Mouse (Mus musculus): ENCODE data around the gene Mia.

The Mia gene

GRCm38 (mm10) chr7:27192434-27192833, 11.5 kb upstream of the Mia start:
- in situ Hi-C loops (cut with MboI; ENCODE audit: low pct_unique_long_range_greater_than_20kb in 1 of 2, low sequenced_read_pairs in 2 of 2, unreplicated experiment in 1 of 2), result no loop called here

GRCm38 (mm10) chr7:27189271-27189931, 8.4 kb upstream of the Mia start:
- in situ Hi-C loops (cut with MboI; ENCODE audit: low pct_unique_long_range_greater_than_20kb in 1 of 2, low sequenced_read_pairs in 2 of 2, unreplicated experiment in 1 of 2), result no loop called here

GRCm38 (mm10) chr7:27185986-27186385, 5.0 kb upstream of the Mia start:
- in situ Hi-C loops (cut with MboI; ENCODE audit: low pct_unique_long_range_greater_than_20kb in 1 of 2, low sequenced_read_pairs in 2 of 2, unreplicated experiment in 1 of 2), result no loop called here

- in situ Hi-C loops (cut with MboI; ENCODE audit: low pct_unique_long_range_greater_than_20kb in 1 of 2, low sequenced_read_pairs in 2 of 2, unreplicated experiment in 1 of 2), result no loop called here
These were observed 4.0 kb upstream of the Mia start for GRCm38 (mm10) chr7:27184964-27185363.

GRCm38 (mm10) chr7:27182498-27182897, 1.5 kb upstream of the Mia start:
- in situ Hi-C loops (cut with MboI; ENCODE audit: low pct_unique_long_range_greater_than_20kb in 1 of 2, low sequenced_read_pairs in 2 of 2, unreplicated experiment in 1 of 2), result no loop called here

- in situ Hi-C loops (cut with MboI; ENCODE audit: low pct_unique_long_range_greater_than_20kb in 1 of 2, low sequenced_read_pairs in 2 of 2, unreplicated experiment in 1 of 2), result no loop called here
These were observed 921 bp downstream of the Mia start for GRCm38 (mm10) chr7:27180036-27180435.

GRCm38 (mm10) chr7:27179217-27179918, 1.6 kb downstream of the Mia start:
- in situ Hi-C loops (cut with MboI; ENCODE audit: low pct_unique_long_range_greater_than_20kb in 1 of 2, low sequenced_read_pairs in 2 of 2, unreplicated experiment in 1 of 2), result no loop called here

- in situ Hi-C loops (cut with MboI; ENCODE audit: low pct_unique_long_range_greater_than_20kb in 1 of 2, low sequenced_read_pairs in 2 of 2, unreplicated experiment in 1 of 2), result no loop called here
These were observed 2.4 kb downstream of the Mia start, which contains the start of gene Rab4b for GRCm38 (mm10) chr7:27178324-27179216. Rab4b (minus strand) TSS chr7:27178896.

GRCm38 (mm10) chr7:27177942-27178323, 3.0 kb downstream of the Mia start:
- in situ Hi-C loops (cut with MboI; ENCODE audit: low pct_unique_long_range_greater_than_20kb in 1 of 2, low sequenced_read_pairs in 2 of 2, unreplicated experiment in 1 of 2), result no loop called here

GRCm38 (mm10) chr7:27174896-27175295, 6.1 kb downstream of the Mia start:
- in situ Hi-C loops (cut with MboI; ENCODE audit: low pct_unique_long_range_greater_than_20kb in 1 of 2, low sequenced_read_pairs in 2 of 2, unreplicated experiment in 1 of 2), result no loop called here

- in situ Hi-C loops (cut with MboI; ENCODE audit: low pct_unique_long_range_greater_than_20kb in 1 of 2, low sequenced_read_pairs in 2 of 2, unreplicated experiment in 1 of 2), result no loop called here
These were observed 6.5 kb downstream of the Mia start for GRCm38 (mm10) chr7:27174496-27174895.

- in situ Hi-C loops (cut with MboI; ENCODE audit: low pct_unique_long_range_greater_than_20kb in 1 of 2, low sequenced_read_pairs in 2 of 2, unreplicated experiment in 1 of 2), result no loop called here
These were observed 10.0 kb downstream of the Mia start for GRCm38 (mm10) chr7:27170981-27171380.

- in situ Hi-C loops (cut with MboI; ENCODE audit: low pct_unique_long_range_greater_than_20kb in 1 of 2, low sequenced_read_pairs in 2 of 2, unreplicated experiment in 1 of 2), result no loop called here
These were observed 12.6 kb downstream of the Mia start for GRCm38 (mm10) chr7:27168371-27168770.

GRCm38 (mm10) chr7:27167475-27168094, 13.4 kb downstream of the Mia start:
- in situ Hi-C loops (cut with MboI; ENCODE audit: low pct_unique_long_range_greater_than_20kb in 1 of 2, low sequenced_read_pairs in 2 of 2, unreplicated experiment in 1 of 2), result no loop called here

GRCm38 (mm10) chr7:27166614-27167474, 14.1 kb downstream of the Mia start, which contains the start of gene Egln2:
Egln2 (minus strand) TSS chr7:27166802.
- in situ Hi-C loops (cut with MboI; ENCODE audit: low pct_unique_long_range_greater_than_20kb in 1 of 2, low sequenced_read_pairs in 2 of 2, unreplicated experiment in 1 of 2), result no loop called here

- in situ Hi-C loops (cut with MboI; ENCODE audit: low pct_unique_long_range_greater_than_20kb in 1 of 2, low sequenced_read_pairs in 2 of 2, unreplicated experiment in 1 of 2), result no loop called here
These were observed 14.7 kb downstream of the Mia start for GRCm38 (mm10) chr7:27166229-27166613.

- in situ Hi-C loops (cut with MboI; ENCODE audit: low pct_unique_long_range_greater_than_20kb in 1 of 2, low sequenced_read_pairs in 2 of 2, unreplicated experiment in 1 of 2), result no loop called here
These were observed 15.3 kb downstream of the Mia start for GRCm38 (mm10) chr7:27165696-27166095.
